ENCODE assay signal across 9 mouse cellular contexts in genomic region chr6:124702102-124702783, GRCm38 (mm10). TPM values are rescaled to one million over a fixed set of nuclear protein-coding genes. Genes with fewer than 3 reads are reported as not detected.
DNase-seq lines count a peak whose midpoint lies in the region; ATAC-seq lines count a peak whose summit lies in the region.
"Had no signal": no experiment of that assay in that cellular context is flagged by ENCODE, and none has a peak within 500 bp of the region (broad histone marks: within the 10 kb centered on the region; RNA-seq: fewer than 3 reads in every experiment).

No protein-coding gene starts in this region.

- H3K27me3 ChIP-seq in hindbrain, embryonic 12.5 days: no peaks in the 10 kb centered on the region
- H3K27me3 ChIP-seq in hindbrain, embryonic 10.5 days (ENCODE audit: insufficient read depth, poor library complexity, severe bottlenecking): no peaks in the 10 kb centered on the region
- H3K27me3 ChIP-seq in midbrain, embryonic 11.5 days (ENCODE audit: control insufficient read depth, insufficient read depth, low read length): no peaks in the 10 kb centered on the region
- no peaks in the 10 kb centered on the region for H3K27me3 ChIP-seq in midbrain, embryonic 10.5 days (ENCODE audit: low read depth, poor library complexity, severe bottlenecking)
- H3K27me3 ChIP-seq in intestine, embryonic 16.5 days (replicated peaks; ENCODE audit: control insufficient read depth, insufficient read depth, low read length): no peaks in the 10 kb centered on the region
- no peaks in the 10 kb centered on the region for H3K27me3 ChIP-seq in neural tube, embryonic 13.5 days
- H3K27me3 ChIP-seq: limb, embryonic 13.5 days had no signal

- H3K36me3 ChIP-seq in hindbrain, embryonic 12.5 days: peaks cover 75% of the 10 kb centered on the region
- peaks cover 94% of the 10 kb centered on the region for H3K36me3 ChIP-seq in hindbrain, embryonic 10.5 days
- peaks cover 20% of the 10 kb centered on the region for H3K36me3 ChIP-seq in midbrain, embryonic 11.5 days (ENCODE audit: control insufficient read depth, insufficient read depth, low read length)
- peaks cover 84% of the 10 kb centered on the region for H3K36me3 ChIP-seq in midbrain, embryonic 10.5 days
- peaks cover 21% of the 10 kb centered on the region for H3K36me3 ChIP-seq in intestine, embryonic 16.5 days (ENCODE audit: control insufficient read depth, insufficient read depth, low read length)
- H3K36me3 ChIP-seq in neural tube, embryonic 13.5 days: peaks cover 81% of the 10 kb centered on the region

- 95% methylated on average over 17 of the region's 17 CpGs for WGBS in hindbrain, embryonic 12.5 days
- WGBS in hindbrain, embryonic 10.5 days: 93% methylated on average over 17 of the region's 17 CpGs
- WGBS in midbrain, embryonic 11.5 days: 97% methylated on average over 17 of the region's 17 CpGs
- WGBS in midbrain, embryonic 10.5 days: 94% methylated on average over 17 of the region's 17 CpGs
- 90% methylated on average over 17 of the region's 17 CpGs for WGBS in intestine, embryonic 16.5 days
- 93% methylated on average over 17 of the region's 17 CpGs for WGBS in neural tube, embryonic 13.5 days

- no peak overlapping the region for H3K27ac ChIP-seq in hindbrain, embryonic 12.5 days
- no peak overlapping the region for H3K27ac ChIP-seq in hindbrain, embryonic 10.5 days
- no peak overlapping the region for H3K27ac ChIP-seq in midbrain, embryonic 11.5 days (ENCODE audit: low read depth, low read length)
- H3K27ac ChIP-seq in midbrain, embryonic 10.5 days (replicated peaks): no peak overlapping the region
- no peak overlapping the region for H3K27ac ChIP-seq in intestine, embryonic 16.5 days (ENCODE audit: low read length)
- no peak overlapping the region for H3K27ac ChIP-seq in neural tube, embryonic 13.5 days (replicated peaks)
- H3K27ac ChIP-seq: limb, embryonic 13.5 days had no signal

- ATAC-seq in hindbrain, embryonic 12.5 days (ENCODE audit: low FRiP score): 0 out of 2 replicates have a peak, but pooled peaks have one; percentile 27
- peak; percentile 43 for ATAC-seq in midbrain, embryonic 11.5 days (ENCODE audit: low FRiP score)
- peak; percentile 17 for ATAC-seq in intestine, embryonic 16.5 days
- 0 out of 2 replicates have a peak, but pooled peaks have one; percentile 7 for ATAC-seq in neural tube, embryonic 13.5 days (ENCODE audit: low read depth)

- no peak overlapping the region for H3K4me3 ChIP-seq in hindbrain, embryonic 12.5 days
- H3K4me3 ChIP-seq in hindbrain, embryonic 10.5 days: no peak overlapping the region
- no peak overlapping the region for H3K4me3 ChIP-seq in midbrain, embryonic 11.5 days (ENCODE audit: low read depth, low read length)
- H3K4me3 ChIP-seq in midbrain, embryonic 10.5 days: no peak overlapping the region
- no peak overlapping the region for H3K4me3 ChIP-seq in intestine, embryonic 16.5 days (ENCODE audit: low read length)
- no peak overlapping the region for H3K4me3 ChIP-seq in neural tube, embryonic 13.5 days
- H3K4me3 ChIP-seq: limb, embryonic 13.5 days had no signal

- H3K4me1 ChIP-seq in hindbrain, embryonic 12.5 days: no peaks in the 10 kb centered on the region
- peaks cover 5% of the 10 kb centered on the region; the same call in 1 of the 2 replicates for H3K4me1 ChIP-seq in hindbrain, embryonic 10.5 days (replicated peaks)
- H3K4me1 ChIP-seq in midbrain, embryonic 11.5 days (ENCODE audit: control insufficient read depth, insufficient read depth, low read length): no peaks in the 10 kb centered on the region
- 0 out of 2 replicates have a peak, but pooled peaks cover 4% of the 10 kb centered on the region for H3K4me1 ChIP-seq in midbrain, embryonic 10.5 days
- no peaks in the 10 kb centered on the region; the same call in 1 of the 2 replicates for H3K4me1 ChIP-seq in intestine, embryonic 16.5 days (ENCODE audit: control insufficient read depth, insufficient read depth, low read length)
- no peaks in the 10 kb centered on the region for H3K4me1 ChIP-seq in neural tube, embryonic 13.5 days (replicated peaks)
- H3K4me1 ChIP-seq: limb, embryonic 13.5 days had no signal

- DNase-seq in hindbrain, embryonic 10.5 days (ENCODE audit: low spot score): no peak
- peak; percentile 81 for DNase-seq in midbrain, embryonic 11.5 days (ENCODE audit: low spot score, missing footprints)
- DNase-seq in midbrain, embryonic 10.5 days (ENCODE audit: low spot score): no peak
- no peak for DNase-seq in thymus, postnatal 14 days
- no peak for DNase-seq in spleen, adult 12 weeks (ENCODE audit: low spot score)

- H3K9ac ChIP-seq in hindbrain, embryonic 12.5 days: no peak overlapping the region
- H3K9ac ChIP-seq in midbrain, embryonic 11.5 days (ENCODE audit: low read length): no peak overlapping the region
- H3K9ac ChIP-seq in intestine, embryonic 16.5 days (ENCODE audit: low read depth, low read length): no peak overlapping the region
- H3K9ac ChIP-seq in neural tube, embryonic 13.5 days: no peak overlapping the region
- H3K9ac ChIP-seq: limb, embryonic 13.5 days had no signal

- H3K4me2 ChIP-seq in hindbrain, embryonic 12.5 days (replicated peaks): no peak overlapping the region
- no peak overlapping the region for H3K4me2 ChIP-seq in midbrain, embryonic 11.5 days
- no peak overlapping the region for H3K4me2 ChIP-seq in intestine, embryonic 16.5 days (ENCODE audit: low read depth, low read length)
- H3K4me2 ChIP-seq in neural tube, embryonic 13.5 days: no peak overlapping the region
- H3K4me2 ChIP-seq: limb, embryonic 13.5 days had no signal

- H3K9me3 ChIP-seq in hindbrain, embryonic 12.5 days (replicated peaks): no peaks in the 10 kb centered on the region
- no peaks in the 10 kb centered on the region for H3K9me3 ChIP-seq in hindbrain, embryonic 10.5 days
- no peaks in the 10 kb centered on the region for H3K9me3 ChIP-seq in midbrain, embryonic 11.5 days (ENCODE audit: control insufficient read depth, low read length)
- no peaks in the 10 kb centered on the region for H3K9me3 ChIP-seq in midbrain, embryonic 10.5 days (replicated peaks)
- H3K9me3 ChIP-seq in intestine, embryonic 16.5 days (ENCODE audit: control insufficient read depth, low read length): no peaks in the 10 kb centered on the region
- H3K9me3 ChIP-seq in neural tube, embryonic 13.5 days: no peaks in the 10 kb centered on the region
- H3K9me3 ChIP-seq: limb, embryonic 13.5 days had no signal

RNA-seq across cellular contexts. Expression of gene Emg1, which starts 9.7 kb away (rescaled TPM):
- polyA plus RNA-seq in hindbrain, embryonic 12.5 days (2016; fragmentation: Nextera tagmentation; extraction: Ambion mirVana): 131 and 138 TPM in 2 replicates
- polyA plus RNA-seq in hindbrain, embryonic 10.5 days (2016; fragmentation: Nextera tagmentation; extraction: Ambion mirVana): 215 and 232 TPM in 2 replicates
- polyA plus RNA-seq in midbrain, embryonic 11.5 days (2014; fragmentation: Nextera tagmentation; extraction: Ambion mirVana): 215 and 219 TPM in 2 replicates
- polyA plus RNA-seq in midbrain, embryonic 10.5 days (2016; fragmentation: Nextera tagmentation; extraction: Ambion mirVana): 217 and 243 TPM in 2 replicates
- 202 and 222 TPM in 2 replicates for polyA plus RNA-seq in intestine, embryonic 16.5 days (2015; fragmentation: Nextera tagmentation; extraction: Ambion mirVana)
- polyA plus RNA-seq in neural tube, embryonic 13.5 days (2015; fragmentation: Nextera tagmentation; extraction: Ambion mirVana): 110 and 120 TPM in 2 replicates

RNA-seq across cellular contexts. Expression of gene Phb2, which starts 9.9 kb away (rescaled TPM):
- polyA plus RNA-seq in hindbrain, embryonic 12.5 days (2016; fragmentation: Nextera tagmentation; extraction: Ambion mirVana): 291 and 292 TPM in 2 replicates
- 410 and 445 TPM in 2 replicates for polyA plus RNA-seq in hindbrain, embryonic 10.5 days (2016; fragmentation: Nextera tagmentation; extraction: Ambion mirVana)
- 343 and 353 TPM in 2 replicates for polyA plus RNA-seq in midbrain, embryonic 11.5 days (2014; fragmentation: Nextera tagmentation; extraction: Ambion mirVana)
- polyA plus RNA-seq in midbrain, embryonic 10.5 days (2016; fragmentation: Nextera tagmentation; extraction: Ambion mirVana): 401 and 471 TPM in 2 replicates
- polyA plus RNA-seq in intestine, embryonic 16.5 days (2015; fragmentation: Nextera tagmentation; extraction: Ambion mirVana): 471 and 489 TPM in 2 replicates
- polyA plus RNA-seq in neural tube, embryonic 13.5 days (2015; fragmentation: Nextera tagmentation; extraction: Ambion mirVana): 259 and 270 TPM in 2 replicates

RNA-seq across cellular contexts. Expression of gene Ptpn6, which starts 36.3 kb away (rescaled TPM):
- polyA plus RNA-seq in hindbrain, embryonic 12.5 days (2016; fragmentation: Nextera tagmentation; extraction: Ambion mirVana): 5.6 TPM in 2 replicates
- 7.9 and 8.2 TPM in 2 replicates for polyA plus RNA-seq in hindbrain, embryonic 10.5 days (2016; fragmentation: Nextera tagmentation; extraction: Ambion mirVana)
- 5.1 and 6.3 TPM in 2 replicates for polyA plus RNA-seq in midbrain, embryonic 11.5 days (2014; fragmentation: Nextera tagmentation; extraction: Ambion mirVana)
- polyA plus RNA-seq in midbrain, embryonic 10.5 days (2016; fragmentation: Nextera tagmentation; extraction: Ambion mirVana): 6.1 and 7.2 TPM in 2 replicates
- 20.4 and 22.5 TPM in 2 replicates for polyA plus RNA-seq in intestine, embryonic 16.5 days (2015; fragmentation: Nextera tagmentation; extraction: Ambion mirVana)
- polyA plus RNA-seq in neural tube, embryonic 13.5 days (2015; fragmentation: Nextera tagmentation; extraction: Ambion mirVana): 6.0 and 7.9 TPM in 2 replicates

RNA-seq across cellular contexts. Expression of gene Grcc10, which starts 38.9 kb away (rescaled TPM):
- 519 and 565 TPM in 2 replicates for polyA plus RNA-seq in hindbrain, embryonic 12.5 days (2016; fragmentation: Nextera tagmentation; extraction: Ambion mirVana)
- polyA plus RNA-seq in hindbrain, embryonic 10.5 days (2016; fragmentation: Nextera tagmentation; extraction: Ambion mirVana): 446 and 555 TPM in 2 replicates
- polyA plus RNA-seq in midbrain, embryonic 11.5 days (2014; fragmentation: Nextera tagmentation; extraction: Ambion mirVana): 532 and 550 TPM in 2 replicates
- 445 and 490 TPM in 2 replicates for polyA plus RNA-seq in midbrain, embryonic 10.5 days (2016; fragmentation: Nextera tagmentation; extraction: Ambion mirVana)
- polyA plus RNA-seq in intestine, embryonic 16.5 days (2015; fragmentation: Nextera tagmentation; extraction: Ambion mirVana): 309 and 334 TPM in 2 replicates
- polyA plus RNA-seq in neural tube, embryonic 13.5 days (2015; fragmentation: Nextera tagmentation; extraction: Ambion mirVana): 687 and 693 TPM in 2 replicates

RNA-seq across cellular contexts. Expression of gene Lpcat3, which starts 39.4 kb away (rescaled TPM):
- 45.3 and 48.6 TPM in 2 replicates for polyA plus RNA-seq in hindbrain, embryonic 12.5 days (2016; fragmentation: Nextera tagmentation; extraction: Ambion mirVana)
- 39.6 and 43.6 TPM in 2 replicates for polyA plus RNA-seq in hindbrain, embryonic 10.5 days (2016; fragmentation: Nextera tagmentation; extraction: Ambion mirVana)
- 30.9 and 32.3 TPM in 2 replicates for polyA plus RNA-seq in midbrain, embryonic 11.5 days (2014; fragmentation: Nextera tagmentation; extraction: Ambion mirVana)
- 35.8 and 38.7 TPM in 2 replicates for polyA plus RNA-seq in midbrain, embryonic 10.5 days (2016; fragmentation: Nextera tagmentation; extraction: Ambion mirVana)
- 195 and 219 TPM in 2 replicates for polyA plus RNA-seq in intestine, embryonic 16.5 days (2015; fragmentation: Nextera tagmentation; extraction: Ambion mirVana)
- polyA plus RNA-seq in neural tube, embryonic 13.5 days (2015; fragmentation: Nextera tagmentation; extraction: Ambion mirVana): 43.2 and 43.7 TPM in 2 replicates
